Mouse (Mus musculus) spleen, adult 18-20 months (tissue): ENCODE measurements at regions not wholly inside any gene's neighbourhood (a gene's known extent, or its start where the extent isn't known, plus 50 kb on each side); places are given as distances from the start of the nearest gene placed in this dataset.

ENCODE experiments used
- DNase-seq, 2 experiments: peaks; one replicate each; pipeline ENCODE4 v3.0.0; 2022; ENCODE audit warnings: mixed read lengths in 2 of 2

GRCm38 (mm10) chr19:28095620-28096019 is 84.7 kb upstream of the Rfx3 start:
- no peak for DNase-seq

GRCm38 (mm10) chr19:28092252-28092651 is 81.3 kb upstream of the Rfx3 start:
- no peak for DNase-seq

DNA sequence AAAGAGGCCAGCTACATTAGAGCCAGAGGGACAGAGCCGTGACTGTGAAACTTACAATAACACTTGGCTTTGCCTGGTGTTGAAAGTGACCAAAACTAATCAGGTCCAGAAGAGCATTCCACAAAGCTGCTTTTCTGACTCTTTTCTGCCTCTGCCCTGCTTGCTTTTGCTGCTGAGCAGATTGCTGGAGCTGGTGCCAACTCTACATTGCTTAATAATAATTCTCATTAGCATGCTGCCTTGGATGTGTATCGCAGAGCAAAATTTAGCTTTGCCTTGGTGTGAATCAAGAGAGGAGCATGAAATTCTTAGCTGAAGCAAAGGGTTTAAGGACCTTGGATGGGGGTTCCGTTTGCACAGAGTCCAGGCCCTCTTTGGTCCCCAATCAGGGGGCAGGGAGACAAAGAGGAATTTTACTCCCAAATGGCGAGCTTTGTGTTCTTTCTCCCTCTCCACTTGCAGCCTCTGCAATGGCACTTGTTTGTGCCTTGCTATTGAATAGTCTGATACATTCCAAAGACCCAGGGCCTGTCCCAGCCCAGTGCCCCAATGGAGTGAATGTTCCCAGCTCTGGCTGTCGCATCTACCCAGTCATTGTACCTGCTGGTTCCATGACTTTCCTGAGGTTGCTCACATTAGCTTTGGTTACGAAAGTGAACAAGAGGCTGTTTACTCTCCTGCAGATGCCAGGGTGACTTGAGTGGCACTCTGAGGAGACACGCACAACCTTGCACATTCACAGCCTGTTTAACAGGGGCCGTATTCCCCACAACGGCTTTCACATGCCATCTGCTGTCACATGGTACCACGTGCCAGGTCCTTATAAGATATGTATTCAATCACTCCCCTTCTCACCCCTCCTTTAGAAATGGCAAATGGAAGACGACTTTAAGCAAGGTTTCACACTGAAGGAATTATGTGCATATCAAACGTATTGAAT is 76.9 kb upstream of the Rfx3 start:
- no peak for DNase-seq

DNA sequence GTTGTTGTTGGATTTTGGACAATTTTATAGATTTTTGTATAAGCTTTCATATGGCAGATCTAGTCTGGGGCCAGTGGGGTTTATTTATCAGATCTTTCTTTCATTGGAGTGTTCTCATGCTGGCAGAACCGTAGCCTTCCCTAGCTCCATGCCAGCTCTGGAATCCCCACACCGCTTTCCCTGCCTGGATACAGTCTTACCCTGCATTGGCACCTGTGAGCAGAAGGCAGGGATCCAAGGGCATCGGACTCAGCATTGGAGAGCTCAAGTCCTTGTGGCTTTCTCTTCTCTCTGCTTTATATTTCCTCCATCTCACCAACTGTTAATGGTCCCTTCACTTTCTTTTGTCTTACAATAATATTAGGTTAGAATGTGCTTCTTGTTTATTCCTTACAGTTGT is 59.4 kb upstream of the Rfx3 start:
- no peak for DNase-seq
